Mouse (Mus musculus) ES-Bruce4 (cell line): ENCODE results near the gene Adap2. TPM values are rescaled to one million over a fixed set of nuclear protein-coding genes. Genes with fewer than 3 reads are reported as not detected.

Experiments used
- H3K27ac ChIP-seq: 2 replicates; pipeline ENCODE4 v1.5.1; 2012; ENCODE audit warnings: low read length, inconsistent platforms; ENCODE audit not compliant: insufficient read depth
- H3K27me3 ChIP-seq: 2 replicates; pipeline ENCODE4 v1.6.1; 2012; ENCODE audit warnings: mild to moderate bottlenecking, low read length, inconsistent platforms; ENCODE audit not compliant: control insufficient read depth, poor library complexity, insufficient read depth, severe bottlenecking
- H3K36me3 ChIP-seq: 2 replicates; pipeline ENCODE4 v1.6.1; 2012; ENCODE audit warnings: inconsistent platforms, mild to moderate bottlenecking, low read length, moderate library complexity; ENCODE audit not compliant: control insufficient read depth, poor library complexity, insufficient read depth, severe bottlenecking
- H3K4me1 ChIP-seq: one replicate; pipeline ENCODE4 v1.8.1; 2011; ENCODE audit warnings: low read length; ENCODE audit not compliant: control insufficient read depth, insufficient read depth
- H3K4me3 ChIP-seq: 2 replicates; pipeline ENCODE4 v1.5.1; 2011; ENCODE audit warnings: low read depth, mild to moderate bottlenecking, low read length
- H3K9ac ChIP-seq: 2 replicates; pipeline ENCODE4 v1.6.1; 2012; ENCODE audit warnings: low read depth, mild to moderate bottlenecking, inconsistent platforms; ENCODE audit not compliant: poor library complexity, severe bottlenecking
- H3K9me3 ChIP-seq: replicated peaks from 2 replicates; pipeline ENCODE4 v1.6.1; 2012; ENCODE audit warnings: mild to moderate bottlenecking, low read length, inconsistent platforms; ENCODE audit not compliant: control insufficient read depth, poor library complexity, insufficient read depth, severe bottlenecking
- CTCF ChIP-seq: IDR thresholded peaks from one replicate; pipeline ENCODE4 v1.8.1; 2011; ENCODE audit warnings: low read depth, low read length
- EP300 ChIP-seq: IDR thresholded peaks from 2 replicates; pipeline ENCODE4 v1.6.1; 2011; ENCODE audit warnings: low read depth, low read length; ENCODE audit not compliant: insufficient read depth
- POLR2A ChIP-seq: IDR thresholded peaks from one replicate; pipeline ENCODE4 v1.8.1; 2011; ENCODE audit warnings: low read length; ENCODE audit not compliant: insufficient read depth
- polyA plus RNA-seq: library from polyadenylated mRNA; stranded (reverse); fragments of >200 nt; gene quantifications from 2 replicates; pipeline ENCODE4 v1.2.4, GENCODE M21; 2011; ENCODE audit warnings: low read depth; ENCODE audit not compliant: missing spikeins, insufficient read depth, insufficient read length

Gene Adap2
- polyA plus RNA-seq, 1 experiment = 3.4 TPM

DNA sequence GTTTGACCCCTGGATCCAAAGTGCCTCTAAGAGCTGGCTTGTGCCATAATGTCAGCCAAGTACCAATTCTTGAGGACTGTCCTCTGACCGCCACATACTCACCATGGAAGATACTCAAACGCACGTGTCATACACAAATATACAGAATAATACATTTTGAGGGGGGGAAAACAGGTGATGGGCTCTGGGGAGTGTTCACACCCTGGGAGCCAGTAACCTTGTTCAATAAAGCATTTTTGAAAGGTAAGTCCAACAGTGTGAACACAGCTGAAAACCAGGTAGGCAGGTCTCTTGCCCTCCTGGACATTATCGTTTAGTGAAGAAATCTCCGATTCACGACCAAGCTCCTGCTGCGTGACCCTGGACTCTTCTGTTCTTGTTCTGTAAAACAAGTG, 54.6 kb downstream of the Adap2 start:
- Histone ChIP-seq H3K4me1 (no peaks in the 10 kb centered on the region), H3K36me3 (no peaks in the 10 kb centered on the region; the same call in 1 of the 2 replicates), H3K9me3 (no peaks in the 10 kb centered on the region), H3K9ac (0 out of 2 replicates have a peak overlapping the region, but pooled peaks have one; percentile 14), H3K27ac (no peak overlapping the region), H3K27me3 (no peaks in the 10 kb centered on the region), H3K4me3 (no peak overlapping the region)
- TF ChIP-seq EP300 = no peak

DNA sequence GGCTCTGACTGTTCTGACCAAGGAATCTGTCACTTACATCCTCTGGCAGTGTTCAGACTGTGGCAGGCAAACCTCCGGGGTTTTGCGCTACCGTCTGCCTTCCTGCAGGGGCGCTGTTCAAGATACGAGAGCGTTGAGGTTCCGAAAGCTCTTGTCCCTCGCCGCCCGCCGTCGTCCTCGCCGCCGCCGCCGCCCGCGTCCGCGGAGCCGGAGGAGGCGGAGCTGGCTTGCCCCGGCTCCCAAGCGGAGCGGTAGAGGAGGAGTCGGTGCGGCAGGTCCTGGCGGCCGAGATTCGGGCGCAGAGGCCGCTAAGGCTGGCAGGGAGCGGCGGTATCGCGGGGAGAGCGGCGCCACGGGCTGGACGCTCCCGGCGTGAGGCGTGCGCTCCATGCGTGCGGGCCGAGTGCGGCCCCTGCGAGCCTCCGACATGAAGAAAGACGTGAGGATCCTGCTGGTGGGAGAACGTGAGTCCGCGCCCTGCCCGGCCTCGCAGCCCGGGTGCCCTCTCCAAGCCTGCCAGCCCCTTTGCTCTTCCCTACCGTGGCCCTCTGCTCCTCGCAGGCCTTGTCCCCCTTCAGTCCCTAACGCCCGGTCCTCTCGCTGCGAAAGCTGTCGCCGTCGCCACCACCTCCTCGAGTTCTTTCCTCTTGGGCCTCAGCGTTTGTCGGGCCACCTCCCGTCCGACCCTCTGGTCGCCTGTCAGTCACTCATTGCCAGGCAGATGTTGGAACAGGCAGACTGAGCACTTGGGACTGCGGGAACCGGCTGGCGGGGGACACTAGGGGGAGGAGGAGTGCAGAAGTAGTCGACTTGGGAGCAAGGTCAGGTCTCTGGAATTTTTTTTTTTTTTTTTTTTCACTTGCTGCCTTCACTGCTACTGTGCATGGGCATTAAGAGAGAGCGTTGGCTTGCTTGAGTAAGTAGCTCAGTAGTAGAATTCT, 55.2 kb downstream of the Adap2 start, which contains the start of gene Rhot1:
Rhot1 (plus strand) TSS at position 160 of the 941 bp plus-strand sequence.
- Histone ChIP-seq H3K36me3 (no peaks in the 10 kb centered on the region; the same call in none of the 2 replicates), H3K27me3 (no peaks in the 10 kb centered on the region), H3K27ac (peak within 1 kb of the TSS; percentile 28), H3K4me3 (peak within 1 kb of the TSS; percentile 83), H3K9ac (peak within 1 kb of the TSS; percentile 64), H3K4me1 (no peaks in the 10 kb centered on the region), H3K9me3 (no peaks in the 10 kb centered on the region)
- TF ChIP-seq CTCF = peak; percentile 76
- peak; percentile 38; the same call in 1 of the 2 replicates for TF ChIP-seq EP300
- TF ChIP-seq POLR2A = peak; percentile 25

DNA sequence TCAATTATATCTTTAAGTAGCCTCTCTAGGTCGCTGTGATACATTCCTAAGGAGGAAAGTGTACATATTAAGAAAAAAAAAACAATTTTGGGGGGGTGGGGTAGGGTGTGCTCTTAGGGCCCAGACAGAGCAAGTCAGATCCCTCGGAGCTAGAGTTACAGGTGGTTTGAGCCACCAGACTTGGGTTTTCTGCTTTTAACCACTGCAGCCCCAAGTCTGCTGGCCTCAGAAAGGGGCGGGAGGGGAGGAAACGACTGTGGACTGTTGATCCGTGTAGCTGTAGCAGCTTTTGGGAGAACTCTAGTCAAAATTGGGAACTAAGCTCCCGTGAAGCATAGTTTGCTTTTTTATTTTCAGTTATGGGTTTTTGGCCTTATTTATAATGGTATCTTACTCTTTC, 56.4 kb downstream of the Adap2 start:
- Histone ChIP-seq H3K36me3 (peaks cover 3% of the 10 kb centered on the region), H3K27ac (no peak overlapping the region), H3K4me1 (no peaks in the 10 kb centered on the region), H3K9me3 (no peaks in the 10 kb centered on the region), H3K27me3 (no peaks in the 10 kb centered on the region), H3K4me3 (peak overlapping the region; percentile 20; the same call in 1 of the 2 replicates), H3K9ac (peak overlapping the region; percentile 64; the same call in 1 of the 2 replicates)
- TF ChIP-seq CTCF (no peak), EP300 (no peak), POLR2A (no peak)

DNA sequence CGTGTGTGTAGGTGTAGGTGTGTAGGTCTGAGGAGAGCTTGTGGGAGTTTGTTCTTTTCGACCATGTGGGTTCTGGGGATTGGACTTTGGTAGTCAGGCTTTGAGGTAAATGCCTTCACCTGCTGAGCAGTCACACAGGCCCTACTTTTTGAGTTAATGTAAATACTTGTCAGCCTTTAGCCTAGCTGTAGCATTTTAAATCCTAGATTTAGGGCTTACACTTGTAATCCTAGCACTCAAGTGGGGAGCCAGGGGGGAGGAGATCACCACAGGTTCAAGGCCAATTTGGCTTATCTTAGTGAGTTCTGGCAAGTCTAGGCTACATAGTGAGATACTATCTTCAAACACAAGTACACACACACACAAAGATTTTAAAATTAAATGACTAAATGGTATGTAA, 58.4 kb downstream of the Adap2 start:
- Histone ChIP-seq H3K36me3 (peaks cover 3% of the 10 kb centered on the region), H3K4me3 (no peak overlapping the region), H3K4me1 (no peaks in the 10 kb centered on the region), H3K27ac (no peak overlapping the region), H3K27me3 (no peaks in the 10 kb centered on the region), H3K9me3 (no peaks in the 10 kb centered on the region), H3K9ac (no peak overlapping the region)
- TF ChIP-seq EP300 = no peak
- no peak for TF ChIP-seq CTCF
- TF ChIP-seq POLR2A = no peak

DNA sequence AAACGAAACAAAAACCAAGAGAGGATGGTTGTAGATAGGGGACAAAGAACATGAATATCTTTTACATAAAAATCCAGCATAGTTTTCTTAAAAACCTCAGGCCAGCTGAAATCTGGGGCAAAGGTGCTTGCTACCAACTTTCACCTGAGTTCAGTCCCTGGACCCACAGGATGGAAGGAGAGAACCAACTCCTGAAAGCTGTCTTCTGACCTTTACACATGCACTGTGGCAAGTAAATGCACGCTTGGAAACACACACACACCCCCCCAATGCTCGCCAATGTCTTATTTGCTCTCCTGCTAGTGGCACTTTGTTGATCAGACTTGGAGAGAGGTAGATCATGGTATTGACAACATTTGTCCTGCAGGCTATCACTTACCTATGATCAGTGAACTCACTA, 61.4 kb downstream of the Adap2 start:
- Histone ChIP-seq H3K9me3 (no peaks in the 10 kb centered on the region), H3K36me3 (peaks cover 6% of the 10 kb centered on the region), H3K4me3 (no peak overlapping the region), H3K27ac (no peak overlapping the region), H3K9ac (no peak overlapping the region), H3K27me3 (no peaks in the 10 kb centered on the region), H3K4me1 (no peaks in the 10 kb centered on the region)
- no peak for TF ChIP-seq CTCF
- no peak for TF ChIP-seq POLR2A
- no peak for TF ChIP-seq EP300
